Mouse (Mus musculus) ES-Bruce4 (cell line): Measurements from ENCODE around the gene Fgfr2.

ENCODE experiments used
- CTCF ChIP-seq: IDR thresholded peaks from one replicate; pipeline ENCODE4 v1.8.1; 2011; ENCODE audit warnings: low read depth, low read length
- EP300 ChIP-seq: IDR thresholded peaks from 2 replicates; pipeline ENCODE4 v1.6.1; 2011; ENCODE audit warnings: low read depth, low read length; ENCODE audit not compliant: insufficient read depth
- POLR2A ChIP-seq: IDR thresholded peaks from one replicate; pipeline ENCODE4 v1.8.1; 2011; ENCODE audit warnings: low read length; ENCODE audit not compliant: insufficient read depth

GRCm38 (mm10) chr7:132398487-132398886, 724.7 kb downstream of the Fgfr2 start:
- no peak for TF ChIP-seq CTCF
- TF ChIP-seq EP300, result no peak
- TF ChIP-seq POLR2A, result no peak
